Mouse (Mus musculus): ENCODE results near the gene Hspbap1. TPM values are rescaled to one million over a fixed set of nuclear protein-coding genes. Genes with fewer than 3 reads are reported as not detected.

Gene Hspbap1
- total RNA-seq (2023): 10 to 100 TPM in 1 of 2 experiments, 1 to 10 TPM in 1; 9.7 to 13.5 TPM

DNA sequence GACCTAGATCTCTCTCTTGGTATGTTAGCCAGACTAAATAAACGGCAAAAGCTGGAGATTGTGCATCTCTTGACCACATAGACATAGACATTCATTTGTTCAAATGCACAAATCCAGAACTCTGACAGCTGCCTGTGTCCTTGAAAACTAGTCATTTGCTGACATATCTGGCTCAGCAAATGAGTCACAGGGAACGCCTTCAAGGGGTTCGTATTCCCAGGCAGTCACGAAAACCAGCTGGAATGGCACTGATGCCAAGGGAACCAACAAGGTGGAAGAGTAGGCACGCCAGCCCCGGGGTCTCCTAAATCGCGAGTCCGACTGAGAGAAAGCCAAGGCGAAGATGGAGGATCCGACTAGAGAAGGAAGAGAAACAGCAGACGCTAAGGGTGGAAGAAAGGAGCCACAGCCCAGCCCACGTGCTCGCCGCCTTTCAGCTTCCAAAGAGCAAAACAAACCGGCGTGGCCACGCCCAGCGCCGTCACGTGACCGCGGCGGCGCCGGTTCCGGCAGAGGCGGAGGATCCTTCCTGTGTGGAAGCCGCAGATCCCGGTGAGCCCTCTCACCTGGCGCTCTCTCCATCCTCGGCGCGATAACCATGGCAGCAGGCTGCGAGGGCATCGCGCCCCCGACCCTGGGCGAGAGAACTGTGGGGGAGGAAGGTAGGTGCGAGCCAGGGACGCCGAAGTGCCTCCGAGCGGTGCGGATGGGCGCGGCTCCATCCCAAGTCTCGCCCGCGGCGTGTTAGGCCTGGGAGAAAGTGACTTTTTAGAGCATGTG lies at the start of gene Hspbap1:
Gene Hspbap1, plus strand, starts transcription at position 498 of the 780 bp plus-strand sequence.

DNA sequence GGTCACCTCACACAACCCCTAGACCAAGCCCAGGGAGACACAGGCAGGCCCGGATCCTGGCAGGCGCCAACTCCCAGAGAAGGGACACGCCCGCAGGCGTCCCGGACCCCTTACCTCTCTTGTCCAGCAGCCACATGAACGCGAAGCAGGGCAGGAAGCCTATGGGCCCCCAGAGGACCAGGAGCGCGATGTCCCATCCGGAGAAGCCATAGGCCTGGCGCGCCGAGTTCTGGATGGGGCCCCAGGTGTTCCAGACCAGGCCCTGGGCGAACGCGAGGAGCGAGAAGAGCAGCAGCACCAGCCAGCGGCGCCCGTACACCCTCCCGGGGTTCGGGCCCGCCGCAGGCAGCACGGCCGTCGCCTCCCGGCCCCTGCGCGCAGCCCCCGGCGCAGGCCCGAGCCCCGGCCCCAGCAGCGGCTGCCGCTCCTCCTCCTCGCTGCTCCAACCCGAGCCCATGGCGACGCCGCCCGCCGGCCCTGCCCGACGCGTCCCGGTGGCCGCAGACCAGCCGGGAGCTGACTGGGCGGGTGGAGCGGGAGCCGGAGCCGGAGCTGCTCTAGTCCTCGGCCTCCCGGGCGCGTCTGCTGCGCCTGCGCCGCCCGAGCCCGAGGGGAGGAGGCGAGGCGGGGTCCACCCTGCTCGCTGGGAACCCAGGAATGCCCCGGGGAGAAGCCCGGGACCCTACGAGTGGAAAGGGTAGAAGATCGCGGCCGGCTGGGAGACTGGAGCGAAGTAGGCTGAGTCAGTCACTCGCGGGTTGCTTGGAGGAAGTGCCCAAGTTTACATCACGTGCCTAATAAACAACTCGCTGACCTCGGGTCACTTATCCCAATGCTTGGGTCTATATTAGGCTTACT lies 1.2 kb upstream of the Hspbap1 start, which contains the start of gene Dirc2:
Gene Dirc2, minus strand, starts transcription at position 572 of the 858 bp plus-strand sequence.

GRCm38 (mm10) chr16:35871048-35871851 lies 101.1 kb downstream of the Hspbap1 start, which contains the start of gene Parp14:
Parp14 (minus strand) TSS chr16:35871544.

Other genes starting within 250 kb of the Hspbap1 start
- not detected for gene Sema5b, start 229.2 kb upstream of the Hspbap1 start, total RNA-seq (2023)
- gene Dirc2, start 1.0 kb upstream of the Hspbap1 start, total RNA-seq (2023): 10 to 100 TPM; 18.9 to 20.4 TPM
- gene Parp14, start 101.2 kb downstream of the Hspbap1 start, total RNA-seq (2023): 10 to 100 TPM; 20.7 to 28.0 TPM
- 10 to 100 TPM; 21.9 to 23.9 TPM for gene Parp9, start 168.1 kb downstream of the Hspbap1 start, total RNA-seq (2023)
- 10 to 100 TPM; 19.4 to 21.5 TPM for gene Dtx3l, start 168.8 kb downstream of the Hspbap1 start, total RNA-seq (2023)
- gene Kpna1, start 208.4 kb downstream of the Hspbap1 start, total RNA-seq (2023): 10 to 100 TPM; 34.2 to 34.9 TPM

All from neutrophil, adult 83 days (primary cell).